Mouse (Mus musculus) kidney, embryonic 16.5 days (tissue): Measurements from ENCODE around the gene Srp68. TPM values are rescaled to one million over a fixed set of nuclear protein-coding genes. Genes with fewer than 3 reads are reported as not detected.

Source experiments
- ATAC-seq: fragments of 200-750 bp; cut with Nextera tagmentation; 2 replicates; pipeline ENCODE4 v1.8.0; 2017; ENCODE audit warnings: moderate TSS enrichment; ENCODE audit not compliant: low FRiP score, low TSS enrichment
- H3K27ac ChIP-seq: fragments of 300-500 bp; sonication (generic); 2 replicates; pipeline ENCODE4 v1.5.1; 2014; ENCODE audit warnings: low read length
- H3K27me3 ChIP-seq: fragments of 300-500 bp; sonication (generic); 2 replicates; pipeline ENCODE4 v1.6.1; 2014; ENCODE audit warnings: low read length, control low read depth, mixed read lengths; ENCODE audit not compliant: insufficient read depth
- H3K36me3 ChIP-seq: fragments of 300-500 bp; sonication (generic); 2 replicates; pipeline ENCODE4 v1.6.1; 2014; ENCODE audit warnings: low read length, control low read depth, mixed read lengths; ENCODE audit not compliant: insufficient read depth
- H3K4me1 ChIP-seq: fragments of 300-500 bp; sonication (generic); 2 replicates; pipeline ENCODE4 v1.6.1; 2014; ENCODE audit warnings: low read length, control low read depth, mixed read lengths; ENCODE audit not compliant: insufficient read depth
- H3K4me2 ChIP-seq: fragments of 300-500 bp; sonication (generic); replicated peaks from 2 replicates; pipeline ENCODE4 v1.6.1; 2014; ENCODE audit warnings: low read depth, low read length
- H3K4me3 ChIP-seq: fragments of 300-500 bp; sonication (generic); 2 replicates; pipeline ENCODE4 v1.5.1; 2014; ENCODE audit warnings: mild to moderate bottlenecking, low read length
- H3K9ac ChIP-seq: fragments of 300-500 bp; sonication (generic); replicated peaks from 2 replicates; pipeline ENCODE4 v1.6.1; 2014; ENCODE audit warnings: low read length
- H3K9me3 ChIP-seq: fragments of 300-500 bp; sonication (generic); 2 replicates; pipeline ENCODE4 v1.6.1; 2016; ENCODE audit warnings: low read length, control low read depth
- WGBS: fragments of 180-500 bp; shearing (Covaris S2); extraction: QIAGEN DNeasy Blood & Tissue Kit; methylation state at CpG from one replicate; pipeline ENCODE4 v1.1.7; 2014; 5-methylcytosine and 5-hydroxymethylcytosine counted together
- polyA plus RNA-seq: library from polyadenylated mRNA; unstranded; fragments of >200 nt; fragmentation: Nextera tagmentation; extraction: Ambion mirVana; gene quantifications from 2 replicates; pipeline ENCODE4 v1.2.1, GENCODE M21; 2015

Gene Srp68
- polyA plus RNA-seq, 1 experiment from 2014 or later, result 96.7 TPM

DNA sequence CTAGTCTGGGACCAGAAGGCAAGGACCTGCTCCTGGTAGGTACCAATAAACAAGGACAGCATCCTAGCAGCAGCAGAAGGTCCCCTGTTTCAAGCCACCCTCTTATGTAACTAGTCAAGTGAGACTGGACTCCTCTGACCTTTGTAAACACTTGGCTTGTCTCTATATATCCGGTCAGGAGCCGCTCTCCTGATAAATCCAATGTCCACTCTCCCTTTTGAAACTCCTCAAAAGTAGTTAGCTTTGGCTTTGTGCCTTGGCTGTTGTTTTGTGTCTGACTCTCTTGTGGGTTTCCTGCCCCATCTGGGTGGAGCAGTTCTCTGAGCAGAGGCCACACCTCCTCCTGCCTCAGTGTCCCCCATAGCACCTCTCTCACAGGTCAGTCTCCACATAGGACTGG, 55.8 kb downstream of the Srp68 start:
- Histone ChIP-seq H3K27ac (peak overlapping the region; percentile 81), H3K9ac (no peak overlapping the region), H3K4me3 (no peak overlapping the region), H3K4me2 (no peak overlapping the region), H3K9me3 (peaks cover 6% of the 10 kb centered on the region; the same call in 1 of the 2 replicates), H3K27me3 (peaks cover 11% of the 10 kb centered on the region), H3K36me3 (peaks cover 7% of the 10 kb centered on the region; the same call in 1 of the 2 replicates), H3K4me1 (peaks cover 33% of the 10 kb centered on the region)
- ATAC-seq, result no peak
- 49% methylated on average over 2 of the region's 2 CpGs for WGBS

DNA sequence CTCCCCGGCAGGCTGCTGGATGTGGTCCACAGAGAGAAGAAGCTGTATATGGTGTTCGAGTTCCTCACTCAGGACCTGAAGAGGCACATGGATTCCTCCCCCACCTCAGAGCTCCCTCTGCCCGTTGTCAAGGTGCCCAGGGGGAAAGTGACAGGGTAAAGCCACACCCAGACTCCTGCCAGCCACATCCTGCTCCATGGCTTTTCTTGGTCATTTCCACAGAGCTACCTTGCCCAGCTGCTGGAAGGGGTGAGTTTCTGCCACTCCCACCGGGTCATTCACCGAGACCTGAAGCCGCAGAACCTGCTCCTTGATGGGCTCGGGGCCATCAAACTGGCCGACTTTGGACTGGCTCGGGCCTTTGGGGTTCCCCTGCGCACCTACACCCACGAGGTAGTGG, 57.5 kb downstream of the Srp68 start:
- 74% methylated on average over 11 of the region's 11 CpGs for WGBS
- H3K27ac ChIP-seq, result no peak overlapping the region
- 0 out of 2 replicates have a peak, but pooled peaks cover 4% of the 10 kb centered on the region for H3K27me3 ChIP-seq
- H3K9ac ChIP-seq, result no peak overlapping the region
- H3K36me3 ChIP-seq, result peaks cover 6% of the 10 kb centered on the region; the same call in 1 of the 2 replicates
- peaks cover 2% of the 10 kb centered on the region; the same call in 1 of the 2 replicates for H3K9me3 ChIP-seq
- H3K4me3 ChIP-seq, result no peak overlapping the region
- no peak for ATAC-seq
- H3K4me1 ChIP-seq, result peaks cover 18% of the 10 kb centered on the region
- H3K4me2 ChIP-seq, result no peak overlapping the region

DNA sequence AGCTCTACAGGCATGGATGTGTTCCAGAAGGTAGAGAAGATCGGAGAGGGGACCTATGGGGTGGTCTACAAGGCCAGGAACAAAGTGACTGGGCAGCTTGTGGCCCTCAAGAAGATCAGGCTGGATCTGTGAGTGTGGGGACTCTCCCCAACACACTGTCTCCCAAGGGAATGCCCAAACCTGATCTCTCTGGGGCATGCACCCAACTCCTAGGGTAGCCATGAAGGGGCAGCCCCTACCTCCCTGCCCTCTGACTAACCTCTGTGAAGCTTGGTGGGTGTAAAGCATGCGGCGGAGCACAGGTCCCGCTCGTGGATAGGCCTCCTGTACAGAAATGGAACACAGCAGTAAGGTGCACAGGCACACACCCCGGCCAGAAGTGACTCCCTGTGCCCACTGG, 58.0 kb downstream of the Srp68 start:
- ATAC-seq, result no peak
- Histone ChIP-seq H3K4me2 (no peak overlapping the region), H3K27me3 (0 out of 2 replicates have a peak, but pooled peaks cover 1% of the 10 kb centered on the region), H3K9me3 (no peaks in the 10 kb centered on the region), H3K4me1 (peaks cover 18% of the 10 kb centered on the region), H3K27ac (no peak overlapping the region), H3K4me3 (no peak overlapping the region), H3K9ac (no peak overlapping the region), H3K36me3 (peaks cover under 1% of the 10 kb centered on the region; the same call in 1 of the 2 replicates)
- 89% methylated on average over 6 of the region's 6 CpGs for WGBS

DNA sequence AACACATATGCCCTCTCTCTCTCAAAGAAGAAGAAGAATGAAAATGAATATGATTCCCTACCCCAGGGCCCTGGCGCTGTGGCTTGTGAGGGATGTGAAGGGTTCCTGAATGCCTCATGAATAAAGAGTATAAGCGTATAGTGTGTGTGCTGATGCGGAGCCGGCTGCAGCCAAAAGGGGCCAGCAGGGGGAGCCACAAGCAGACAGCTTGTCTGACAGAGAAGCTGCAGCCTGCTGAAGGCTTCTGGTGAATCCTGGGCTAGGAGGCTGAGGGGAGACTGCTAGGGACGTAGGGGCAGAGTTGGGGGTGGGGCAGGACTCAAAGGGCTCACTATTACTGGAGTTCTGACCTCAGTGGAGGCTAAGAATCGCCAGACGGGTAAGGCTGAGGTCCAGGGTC, 58.8 kb downstream of the Srp68 start:
- H3K4me1 ChIP-seq, result peaks cover 18% of the 10 kb centered on the region
- no peak overlapping the region for H3K4me3 ChIP-seq
- H3K27ac ChIP-seq, result no peak overlapping the region
- H3K27me3 ChIP-seq, result no peaks in the 10 kb centered on the region
- no peak for ATAC-seq
- no peaks in the 10 kb centered on the region for H3K9me3 ChIP-seq
- H3K4me2 ChIP-seq, result no peak overlapping the region
- H3K36me3 ChIP-seq, result no peaks in the 10 kb centered on the region
- H3K9ac ChIP-seq, result no peak overlapping the region
- 75% methylated on average over 7 of the region's 7 CpGs for WGBS

DNA sequence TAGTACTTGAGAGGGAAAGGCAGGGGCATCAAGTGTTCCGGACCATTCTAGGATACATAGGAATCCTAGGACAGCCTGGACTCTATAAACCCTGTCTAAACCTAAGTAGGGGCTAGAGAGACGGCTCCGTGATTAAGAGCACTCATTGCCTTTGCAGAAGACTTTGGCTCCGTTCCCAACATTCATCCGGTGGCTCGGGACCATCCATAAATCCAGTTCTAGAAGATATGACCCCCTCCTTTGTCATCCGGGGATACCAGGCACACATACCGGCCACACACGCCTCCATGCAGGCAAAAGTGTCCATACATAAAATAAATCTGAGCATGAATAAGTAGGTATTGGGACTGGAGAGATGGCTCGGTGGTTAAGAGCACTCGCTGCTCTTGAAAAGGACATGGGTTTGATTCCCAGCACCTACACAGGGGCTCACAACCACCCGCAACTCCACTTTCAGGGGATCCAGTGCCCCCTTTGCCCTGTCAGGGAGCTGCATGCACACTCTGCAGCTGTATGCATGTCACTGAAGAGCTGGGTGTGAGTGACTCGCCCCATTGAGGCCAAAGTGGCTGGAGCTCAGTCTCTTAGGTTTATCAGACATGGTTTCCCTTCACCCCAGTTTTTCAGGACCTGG, 60.0 kb downstream of the Srp68 start:
- peaks cover 10% of the 10 kb centered on the region for H3K4me1 ChIP-seq
- H3K27ac ChIP-seq, result no peak overlapping the region
- WGBS, result 77% methylated on average over 13 of the region's 13 CpGs
- ATAC-seq, result no peak
- H3K36me3 ChIP-seq, result no peaks in the 10 kb centered on the region
- H3K4me2 ChIP-seq, result no peak overlapping the region
- no peak overlapping the region for H3K4me3 ChIP-seq
- H3K9ac ChIP-seq, result no peak overlapping the region
- no peaks in the 10 kb centered on the region for H3K9me3 ChIP-seq
- no peaks in the 10 kb centered on the region for H3K27me3 ChIP-seq

DNA sequence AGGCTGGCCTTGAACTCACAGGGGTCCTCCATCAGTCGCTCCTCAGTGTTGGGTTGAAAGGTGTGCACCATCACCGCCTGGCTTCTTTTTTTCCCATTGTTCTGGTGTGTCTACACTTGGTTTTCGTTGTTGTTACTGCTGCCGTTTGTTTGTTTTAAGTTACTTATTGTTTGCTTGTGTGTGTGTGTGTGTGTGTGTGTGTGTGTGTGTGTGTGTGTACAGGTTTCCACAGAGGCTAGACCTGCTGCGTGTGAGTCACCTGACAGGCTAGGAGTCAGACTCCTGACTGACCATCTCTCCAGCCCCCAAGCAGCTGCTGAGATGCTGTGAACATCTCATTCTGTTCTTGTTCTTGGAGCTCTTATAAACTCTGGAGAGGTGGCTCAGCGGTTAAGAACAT, 61.2 kb downstream of the Srp68 start:
- no peaks in the 10 kb centered on the region for H3K27me3 ChIP-seq
- H3K4me3 ChIP-seq, result no peak overlapping the region
- WGBS, result 92% methylated on average over 6 of the region's 6 CpGs
- H3K4me2 ChIP-seq, result no peak overlapping the region
- H3K27ac ChIP-seq, result no peak overlapping the region
- no peaks in the 10 kb centered on the region; the same call in 1 of the 2 replicates for H3K4me1 ChIP-seq
- H3K9me3 ChIP-seq, result no peaks in the 10 kb centered on the region
- no peak overlapping the region for H3K9ac ChIP-seq
- no peaks in the 10 kb centered on the region for H3K36me3 ChIP-seq
- ATAC-seq, result no peak

DNA sequence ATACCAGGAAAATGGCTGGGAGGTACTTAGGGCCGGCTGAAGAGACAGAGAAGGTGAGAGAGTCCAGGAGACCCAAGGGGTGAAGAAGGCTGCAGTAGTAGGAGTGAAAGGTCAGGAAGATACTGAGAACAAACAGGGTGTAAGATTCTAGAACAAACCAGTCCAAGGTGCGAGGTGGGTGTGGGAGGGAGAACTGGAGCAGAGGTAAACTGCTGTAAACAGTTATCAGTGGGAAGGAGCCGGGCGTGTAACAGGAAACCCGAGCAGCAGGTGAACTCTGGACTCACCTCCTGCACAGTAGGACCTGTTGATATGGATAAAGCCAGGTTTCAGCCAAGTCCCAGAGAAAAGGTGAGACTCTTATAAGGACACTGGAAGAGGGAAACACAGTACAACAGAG, 63.3 kb downstream of the Srp68 start:
- Histone ChIP-seq H3K4me1 (no peaks in the 10 kb centered on the region), H3K9ac (no peak overlapping the region), H3K4me2 (no peak overlapping the region), H3K27me3 (no peaks in the 10 kb centered on the region), H3K27ac (no peak overlapping the region), H3K9me3 (no peaks in the 10 kb centered on the region), H3K4me3 (no peak overlapping the region), H3K36me3 (peaks cover 9% of the 10 kb centered on the region)
- WGBS, result 61% methylated on average over 5 of the region's 5 CpGs
- no peak for ATAC-seq

DNA sequence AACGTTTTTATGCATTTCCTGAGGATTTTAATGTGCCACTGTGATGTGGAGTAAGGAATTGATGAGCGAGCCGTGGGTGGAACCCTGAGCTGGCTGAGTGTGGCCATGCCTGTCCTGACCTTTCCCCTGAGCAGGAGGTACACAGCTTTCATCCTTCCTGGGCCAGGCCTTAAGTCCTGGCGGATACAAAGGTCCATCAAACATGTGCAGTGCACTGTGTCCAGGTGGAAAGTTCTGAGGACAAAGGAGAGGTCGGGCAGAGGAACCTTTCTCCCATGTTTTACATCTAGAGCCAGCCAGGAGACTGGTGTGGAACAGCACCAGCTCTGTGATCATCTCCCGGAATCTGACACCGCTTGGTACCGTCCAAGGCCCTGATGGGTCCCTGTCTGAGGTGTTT, 64.8 kb downstream of the Srp68 start:
- no peak overlapping the region for H3K27ac ChIP-seq
- 52% methylated on average over 8 of the region's 8 CpGs for WGBS

DNA sequence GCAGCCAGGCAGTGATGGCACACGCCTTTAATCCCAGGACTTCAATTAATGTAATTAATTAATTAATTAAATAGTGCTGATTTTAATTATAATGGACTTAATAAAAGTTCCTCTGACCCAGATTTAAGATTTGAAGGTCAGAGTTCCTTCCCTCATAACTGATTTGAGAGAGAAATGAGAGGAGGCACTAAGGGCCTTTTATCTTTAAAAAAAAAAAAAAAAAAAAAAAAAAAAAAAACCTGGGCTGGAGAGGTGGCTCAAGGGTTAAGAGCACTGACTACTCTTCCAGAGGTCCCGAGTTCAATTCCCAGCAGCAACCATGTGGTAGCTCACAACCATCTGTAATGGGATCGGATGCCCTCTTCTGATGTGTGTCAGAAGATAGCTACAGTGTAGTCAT, 65.4 kb downstream of the Srp68 start:
- no peaks in the 10 kb centered on the region for H3K27me3 ChIP-seq
- WGBS, result 78% methylated on average over 3 of the region's 3 CpGs
- ATAC-seq, result no peak
- H3K9ac ChIP-seq, result no peak overlapping the region
- H3K27ac ChIP-seq, result no peak overlapping the region
- no peak overlapping the region for H3K4me2 ChIP-seq
- peaks cover 13% of the 10 kb centered on the region for H3K36me3 ChIP-seq
- H3K4me1 ChIP-seq, result no peaks in the 10 kb centered on the region
- no peaks in the 10 kb centered on the region for H3K9me3 ChIP-seq
- H3K4me3 ChIP-seq, result no peak overlapping the region

More for the DNA sequence above, 64.8 kb downstream of the Srp68 start:
- peak; percentile 46; the same call in 1 of the 2 replicates for ATAC-seq
- no peak overlapping the region for H3K4me3 ChIP-seq
- no peaks in the 10 kb centered on the region for H3K9me3 ChIP-seq
- no peaks in the 10 kb centered on the region for H3K27me3 ChIP-seq
- no peak overlapping the region for H3K9ac ChIP-seq
- no peak overlapping the region for H3K4me2 ChIP-seq
- no peaks in the 10 kb centered on the region for H3K4me1 ChIP-seq
- H3K36me3 ChIP-seq, result peaks cover 12% of the 10 kb centered on the region

DNA sequence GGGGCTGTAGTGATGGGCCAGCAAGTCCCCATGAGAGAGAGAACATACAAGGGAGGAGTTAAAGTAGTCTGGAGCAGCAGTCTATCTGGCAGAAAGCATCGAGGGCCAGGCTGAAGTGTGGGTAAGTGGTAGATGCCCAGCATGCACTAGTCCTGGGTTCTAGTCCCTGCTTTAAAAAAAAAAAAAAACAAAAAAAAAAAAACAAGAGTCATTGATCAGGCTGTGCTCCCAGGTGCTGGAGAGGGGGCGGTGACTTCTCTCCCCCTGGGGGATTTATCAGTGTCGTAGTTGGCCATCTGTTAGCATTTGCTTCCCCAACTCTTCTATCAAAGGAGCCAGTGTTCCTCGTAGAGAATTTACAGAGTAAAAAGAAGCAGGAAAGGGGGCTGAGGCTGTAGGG, 67.3 kb downstream of the Srp68 start:
- Histone ChIP-seq H3K36me3 (peaks cover 17% of the 10 kb centered on the region), H3K27ac (no peak overlapping the region), H3K27me3 (no peaks in the 10 kb centered on the region), H3K4me2 (no peak overlapping the region), H3K4me3 (no peak overlapping the region), H3K4me1 (no peaks in the 10 kb centered on the region), H3K9me3 (no peaks in the 10 kb centered on the region), H3K9ac (no peak overlapping the region)
- 80% methylated on average over 4 of the region's 4 CpGs for WGBS
- ATAC-seq, result no peak
